Mouse (Mus musculus) liver, postnatal 0 days (tissue): ENCODE measurements around the gene Zfp462.

Experiments used
- CTCF ChIP-seq: sonication (generic); IDR thresholded peaks from 2 replicates; pipeline ENCODE4 v1.5.1; 2016; ENCODE audit warnings: antibody characterized with exemption, low read depth
- EP300 ChIP-seq: IDR thresholded peaks from 2 replicates; pipeline ENCODE4 v1.6.1; 2016; ENCODE audit warnings: antibody characterized with exemption, low read depth, mild to moderate bottlenecking

DNA sequence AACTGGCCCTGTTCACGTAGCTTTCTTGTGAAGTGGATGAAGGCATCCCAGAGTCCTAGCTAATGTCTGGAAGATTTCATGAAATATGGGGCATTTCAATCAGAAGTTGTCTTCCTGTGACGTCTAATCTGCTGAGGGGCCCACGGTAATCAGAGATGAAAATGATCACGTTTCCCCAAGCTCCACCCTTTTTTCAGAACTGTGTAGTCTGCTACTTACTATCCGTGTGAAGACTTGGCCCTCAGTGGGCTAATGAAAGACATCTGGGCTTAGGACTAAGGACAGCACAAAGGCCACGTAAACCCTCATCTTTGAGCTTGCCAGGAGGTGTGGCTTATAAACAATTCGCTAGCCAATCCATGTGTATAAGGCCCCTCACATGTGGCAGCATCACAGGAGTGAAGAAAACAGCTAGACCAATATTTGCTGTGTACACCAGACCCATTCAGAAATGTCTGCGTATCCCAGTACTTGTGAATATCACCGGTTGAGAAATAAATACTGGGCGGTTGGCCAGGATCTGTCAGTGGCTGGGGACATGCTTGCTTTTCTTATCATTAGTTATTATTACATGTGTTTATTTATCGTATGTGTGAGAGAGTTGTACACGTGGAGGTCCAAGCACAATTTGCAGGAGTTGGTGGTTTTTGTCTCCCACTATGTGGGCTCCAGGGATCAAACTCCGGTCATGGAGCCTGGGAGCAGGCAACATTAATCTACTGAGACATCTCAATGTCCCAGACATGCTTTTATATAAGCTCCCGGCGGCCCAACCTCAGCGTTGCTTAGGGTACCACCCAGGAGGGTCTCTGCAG is 133.3 kb downstream of the Zfp462 start:
- TF ChIP-seq CTCF (no peak), EP300 (no peak)
